Mouse (Mus musculus) T-helper 1 cell (primary cell): ENCODE measurements around the gene Xrcc5.

ENCODE experiments used
- in situ Hi-C: fragments of 300-600 bp; cut with MboI, MseI; formaldehyde crosslinking; loops from one replicate; pipeline ENCODE4 v1.15.1; 2025; ENCODE audit warnings: high pct_unique_total_duplicates

Xrcc5 gene

GRCm38 (mm10) chr1:72313399-72314039 is 6.3 kb downstream of the Xrcc5 start:
- in situ Hi-C loops: loop anchor here (25.0 kb wide), 2 partner anchors 274 to 549 kb away; partner anchors contain the start of genes Igfbp5 and Smarcal1

- in situ Hi-C loops: loop anchor here (25.0 kb wide), 2 partner anchors 272 to 547 kb away; partner anchors contain the start of genes Igfbp5 and Smarcal1
Measured at GRCm38 (mm10) chr1:72315447-72315846, 8.2 kb downstream of the Xrcc5 start.

- in situ Hi-C loops: loop anchor here (25.0 kb wide), 2 partner anchors 271 to 546 kb away; partner anchors contain the start of genes Igfbp5 and Smarcal1
Measured at GRCm38 (mm10) chr1:72316409-72316808, 9.2 kb downstream of the Xrcc5 start.

GRCm38 (mm10) chr1:72316901-72317300 is 9.7 kb downstream of the Xrcc5 start:
- in situ Hi-C loops: loop anchor here (25.0 kb wide), 2 partner anchors 270 to 545 kb away; partner anchors contain the start of genes Igfbp5 and Smarcal1

GRCm38 (mm10) chr1:72320759-72321158 is 13.5 kb downstream of the Xrcc5 start:
- in situ Hi-C loops: loop anchor here (25.0 kb wide), 2 partner anchors 267 to 542 kb away; partner anchors contain the start of genes Igfbp5 and Smarcal1

GRCm38 (mm10) chr1:72323248-72323647 is 16.0 kb downstream of the Xrcc5 start:
- in situ Hi-C loops: loop anchor here (25.0 kb wide), 2 partner anchors 264 to 539 kb away; partner anchors contain the start of genes Igfbp5 and Smarcal1

GRCm38 (mm10) chr1:72326162-72326821 is 19.1 kb downstream of the Xrcc5 start:
- in situ Hi-C loops: loop anchor here (25.0 kb wide), 1 partner anchor 764 kb away; the partner anchor contains the start of gene Atic

GRCm38 (mm10) chr1:72334807-72335206 is 27.6 kb downstream of the Xrcc5 start:
- in situ Hi-C loops: loop anchor here (25.0 kb wide), 1 partner anchor 773 kb away; the partner anchor contains the start of gene Atic

- in situ Hi-C loops: loop anchor here (25.0 kb wide), 1 partner anchor 774 kb away; the partner anchor contains the start of gene Atic
Measured at GRCm38 (mm10) chr1:72336780-72337179, 29.6 kb downstream of the Xrcc5 start.

- in situ Hi-C loops: loop anchor here (25.0 kb wide), 1 partner anchor 776 kb away; the partner anchor contains the start of gene Atic
Measured at GRCm38 (mm10) chr1:72338341-72338740, 31.1 kb downstream of the Xrcc5 start.

- in situ Hi-C loops: loop anchor here (25.0 kb wide), 1 partner anchor 786 kb away; the partner anchor contains the start of gene Atic
Measured at GRCm38 (mm10) chr1:72347873-72348272, 40.7 kb downstream of the Xrcc5 start.

- in situ Hi-C loops: no loop called here
Measured at GRCm38 (mm10) chr1:72354856-72355255, 47.6 kb downstream of the Xrcc5 start.

GRCm38 (mm10) chr1:72358216-72358615 is 51.0 kb downstream of the Xrcc5 start:
- in situ Hi-C loops: no loop called here

GRCm38 (mm10) chr1:72359462-72359861 is 52.2 kb downstream of the Xrcc5 start:
- in situ Hi-C loops: no loop called here

- in situ Hi-C loops: no loop called here
Measured at GRCm38 (mm10) chr1:72360809-72361208, 53.6 kb downstream of the Xrcc5 start.

GRCm38 (mm10) chr1:72364661-72365060 is 57.4 kb downstream of the Xrcc5 start:
- in situ Hi-C loops: no loop called here

- in situ Hi-C loops: no loop called here
Measured at GRCm38 (mm10) chr1:72372512-72372911, 65.3 kb downstream of the Xrcc5 start.

GRCm38 (mm10) chr1:72372913-72373312 is 65.7 kb downstream of the Xrcc5 start:
- in situ Hi-C loops: no loop called here

GRCm38 (mm10) chr1:72373648-72374047 is 66.4 kb downstream of the Xrcc5 start:
- in situ Hi-C loops: no loop called here

GRCm38 (mm10) chr1:72374049-72374448 is 66.8 kb downstream of the Xrcc5 start:
- in situ Hi-C loops: no loop called here

- in situ Hi-C loops: no loop called here
Measured at GRCm38 (mm10) chr1:72378151-72378550, 70.9 kb downstream of the Xrcc5 start.

- in situ Hi-C loops: no loop called here
Measured at GRCm38 (mm10) chr1:72379752-72380353, 72.6 kb downstream of the Xrcc5 start.
